Mouse (Mus musculus): ENCODE results near the gene Cxcl15. TPM values are rescaled to one million over a fixed set of nuclear protein-coding genes. Genes with fewer than 3 reads are reported as not detected.
"Not testable (repeated sequence)": the region's sequence is repeated elsewhere in the genome, so short reads cannot be mapped to it uniquely, and the experiment has no call there.

Gene Cxcl15
- polyA plus RNA-seq, 1 experiment from 2014 or later, result 0.13 TPM

- not testable (repeated sequence) for H3K4me2 ChIP-seq; H3K36me3 ChIP-seq; H3K27me3 ChIP-seq; H3K4me1 ChIP-seq; H3K9me3 ChIP-seq; H3K27ac ChIP-seq; ATAC-seq (ENCODE audit: insufficient number of reproducible peaks, insufficient read depth, low FRiP score, low TSS enrichment, low read depth); H3K4me3 ChIP-seq; H3K9ac ChIP-seq
- 94% methylated on average over 11 of the region's 11 CpGs for WGBS
Observed at GRCm38 (mm10) chr5:90851391-90851790, 57.1 kb downstream of the Cxcl15 start.

Small RNAs within 50 kb of the gene (microRNA-seq; reads per million reads assigned to microRNA genes)
- gene Gm24322, result not detected

Other genes starting within 250 kb of the Cxcl15 start
- not detected in 2 replicates for gene 5830473C10Rik, start 233.4 kb upstream of the Cxcl15 start, polyA plus RNA-seq (2015; fragmentation: Nextera tagmentation; extraction: Ambion mirVana)
- gene Rassf6, start 153.9 kb upstream of the Cxcl15 start, polyA plus RNA-seq (2015; fragmentation: Nextera tagmentation; extraction: Ambion mirVana), result 1.3 and 1.5 TPM in 2 replicates
- 1.7 and 3.1 TPM in 2 replicates for gene Cxcl5, start 35.2 kb upstream of the Cxcl15 start, polyA plus RNA-seq (2015; fragmentation: Nextera tagmentation; extraction: Ambion mirVana)
- gene Ppbp, start 26.0 kb upstream of the Cxcl15 start, polyA plus RNA-seq (2015; fragmentation: Nextera tagmentation; extraction: Ambion mirVana), result 8.0 and 10.0 TPM in 2 replicates
- 62.7 and 65.2 TPM in 2 replicates for gene Pf4, start 22.1 kb upstream of the Cxcl15 start, polyA plus RNA-seq (2015; fragmentation: Nextera tagmentation; extraction: Ambion mirVana)
- gene Cxcl3, start 8.4 kb upstream of the Cxcl15 start, polyA plus RNA-seq (2015; fragmentation: Nextera tagmentation; extraction: Ambion mirVana), result 0.41 TPM in 1 of 2 replicates, not detected in the other
- 0.38 and 1.5 TPM in 2 replicates for gene Cxcl1, start 96.7 kb downstream of the Cxcl15 start, polyA plus RNA-seq (2015; fragmentation: Nextera tagmentation; extraction: Ambion mirVana)
- 0.23 TPM in 1 of 2 replicates, not detected in the other for gene Cxcl2, start 109.3 kb downstream of the Cxcl15 start, polyA plus RNA-seq (2015; fragmentation: Nextera tagmentation; extraction: Ambion mirVana)
- gene Mthfd2l, start 136.6 kb downstream of the Cxcl15 start, polyA plus RNA-seq (2015; fragmentation: Nextera tagmentation; extraction: Ambion mirVana), result 60.1 and 67.4 TPM in 2 replicates
- gene Epgn, start 232.9 kb downstream of the Cxcl15 start, polyA plus RNA-seq (2015; fragmentation: Nextera tagmentation; extraction: Ambion mirVana), result 0.44 and 0.60 TPM in 2 replicates

Measured in embryonic facial prominence, embryonic 13.5 days (tissue).